Comparison of ENCODE assay signal across 46 mouse cellular contexts in genomic region chr9:39623783-39624182, GRCm38 (mm10). TPM values are rescaled to one million over a fixed set of nuclear protein-coding genes. Genes with fewer than 3 reads are reported as not detected.
"Had no signal": no experiment of that assay in that cellular context is flagged by ENCODE, and none has a peak within 500 bp of the region (broad histone marks: within the 10 kb centered on the region; RNA-seq: fewer than 3 reads in every experiment).

No protein-coding gene starts in this region.

- ATAC-seq: liver, embryonic 12.5 days; liver, postnatal 0 days; lung, postnatal 0 days; midbrain, embryonic 13.5 days; midbrain, embryonic 15.5 days; midbrain, embryonic 16.5 days had no signal

- DNase-seq: left cerebral cortex, postnatal 4 days; liver; liver, embryonic 13.5 days; liver, postnatal 0 days; lung, adult 18-20 months; lung, adult 2 months; lung, embryonic 14.5 days; lung, postnatal 10 days; lung, postnatal 14 days; lung, postnatal 36 days; lung, postnatal 4 days; midbrain, embryonic 14.5 days had no signal

RNA-seq across cellular contexts. Expression of gene Olfr960, which starts 2.6 kb away (rescaled TPM):
- total RNA-seq: left cerebral cortex, adult 8-10 months; left cerebral cortex, postnatal 10 days; left cerebral cortex, postnatal 14 days; left cerebral cortex, postnatal 25 days; left cerebral cortex, postnatal 36 days; left cerebral cortex, postnatal 4 days; liver, adult 2 months; megakaryocyte progenitor cell, adult 5-6 weeks; megakaryocyte-erythroid progenitor cell, adult 5-6 weeks; midbrain, postnatal 0 days; monocyte, adult 5-6 weeks had no signal
- polyA plus RNA-seq: limb, embryonic 10.5 days; limb, embryonic 11.5 days; limb, embryonic 12.5 days; limb, embryonic 13.5 days; limb, embryonic 14.5 days; limb, embryonic 15.5 days; liver, adult 2 months; liver, embryonic 11.5 days; liver, embryonic 12.5 days; liver, embryonic 13.5 days; liver, embryonic 14.5 days; liver, embryonic 15.5 days; liver, embryonic 16.5 days; liver, postnatal 0 days; lung, adult 2 months; lung, embryonic 14.5 days; lung, embryonic 15.5 days; lung, embryonic 16.5 days; lung, postnatal 0 days; macrophage; midbrain, embryonic 10.5 days; midbrain, embryonic 11.5 days; midbrain, embryonic 12.5 days; midbrain, embryonic 13.5 days; midbrain, embryonic 14.5 days; midbrain, embryonic 15.5 days; midbrain, embryonic 16.5 days; midbrain, postnatal 0 days; myocyte; neural tube, embryonic 11.5 days; neural tube, embryonic 12.5 days had no signal

RNA-seq across cellular contexts. Expression of gene Olfr148, which starts 13.3 kb away (rescaled TPM):
- total RNA-seq: left cerebral cortex, adult 8-10 months; left cerebral cortex, postnatal 10 days; left cerebral cortex, postnatal 14 days; left cerebral cortex, postnatal 25 days; left cerebral cortex, postnatal 36 days; left cerebral cortex, postnatal 4 days; liver, adult 2 months; megakaryocyte progenitor cell, adult 5-6 weeks; megakaryocyte-erythroid progenitor cell, adult 5-6 weeks; midbrain, postnatal 0 days; monocyte, adult 5-6 weeks had no signal
- polyA plus RNA-seq: limb, embryonic 10.5 days; limb, embryonic 11.5 days; limb, embryonic 12.5 days; limb, embryonic 13.5 days; limb, embryonic 14.5 days; limb, embryonic 15.5 days; liver, adult 2 months; liver, embryonic 11.5 days; liver, embryonic 12.5 days; liver, embryonic 13.5 days; liver, embryonic 14.5 days; liver, embryonic 15.5 days; liver, embryonic 16.5 days; liver, postnatal 0 days; lung, adult 2 months; lung, embryonic 14.5 days; lung, embryonic 15.5 days; lung, embryonic 16.5 days; lung, postnatal 0 days; macrophage; midbrain, embryonic 10.5 days; midbrain, embryonic 11.5 days; midbrain, embryonic 12.5 days; midbrain, embryonic 13.5 days; midbrain, embryonic 14.5 days; midbrain, embryonic 15.5 days; midbrain, embryonic 16.5 days; midbrain, postnatal 0 days; myocyte; neural tube, embryonic 11.5 days; neural tube, embryonic 12.5 days had no signal

RNA-seq across cellular contexts. Expression of gene AW551984, which starts 19.6 kb away (rescaled TPM):
- total RNA-seq: megakaryocyte progenitor cell, adult 5-6 weeks; megakaryocyte-erythroid progenitor cell, adult 5-6 weeks; monocyte, adult 5-6 weeks had no signal
- polyA plus RNA-seq: macrophage had no signal

RNA-seq across cellular contexts. Expression of gene Olfr961, which starts 21.1 kb away (rescaled TPM):
- total RNA-seq: left cerebral cortex, adult 8-10 months; left cerebral cortex, postnatal 10 days; left cerebral cortex, postnatal 14 days; left cerebral cortex, postnatal 25 days; left cerebral cortex, postnatal 36 days; left cerebral cortex, postnatal 4 days; liver, adult 2 months; megakaryocyte progenitor cell, adult 5-6 weeks; megakaryocyte-erythroid progenitor cell, adult 5-6 weeks; midbrain, postnatal 0 days; monocyte, adult 5-6 weeks had no signal
- polyA plus RNA-seq: limb, embryonic 10.5 days; limb, embryonic 11.5 days; limb, embryonic 12.5 days; limb, embryonic 13.5 days; limb, embryonic 14.5 days; limb, embryonic 15.5 days; liver, adult 2 months; liver, embryonic 11.5 days; liver, embryonic 12.5 days; liver, embryonic 13.5 days; liver, embryonic 14.5 days; liver, embryonic 15.5 days; liver, embryonic 16.5 days; liver, postnatal 0 days; lung, adult 2 months; lung, embryonic 14.5 days; lung, embryonic 15.5 days; lung, embryonic 16.5 days; lung, postnatal 0 days; macrophage; midbrain, embryonic 10.5 days; midbrain, embryonic 11.5 days; midbrain, embryonic 12.5 days; midbrain, embryonic 13.5 days; midbrain, embryonic 14.5 days; midbrain, embryonic 15.5 days; midbrain, embryonic 16.5 days; midbrain, postnatal 0 days; myocyte; neural tube, embryonic 11.5 days; neural tube, embryonic 12.5 days had no signal

RNA-seq across cellular contexts. Expression of gene Olfr963, which starts 43.2 kb away (rescaled TPM):
- total RNA-seq: left cerebral cortex, adult 8-10 months; left cerebral cortex, postnatal 10 days; left cerebral cortex, postnatal 14 days; left cerebral cortex, postnatal 25 days; left cerebral cortex, postnatal 36 days; left cerebral cortex, postnatal 4 days; liver, adult 2 months; megakaryocyte progenitor cell, adult 5-6 weeks; megakaryocyte-erythroid progenitor cell, adult 5-6 weeks; midbrain, postnatal 0 days; monocyte, adult 5-6 weeks had no signal
- polyA plus RNA-seq: limb, embryonic 10.5 days; limb, embryonic 11.5 days; limb, embryonic 12.5 days; limb, embryonic 13.5 days; limb, embryonic 14.5 days; limb, embryonic 15.5 days; liver, adult 2 months; liver, embryonic 11.5 days; liver, embryonic 12.5 days; liver, embryonic 13.5 days; liver, embryonic 14.5 days; liver, embryonic 15.5 days; liver, embryonic 16.5 days; liver, postnatal 0 days; lung, adult 2 months; lung, embryonic 14.5 days; lung, embryonic 15.5 days; lung, embryonic 16.5 days; lung, postnatal 0 days; macrophage; midbrain, embryonic 10.5 days; midbrain, embryonic 11.5 days; midbrain, embryonic 12.5 days; midbrain, embryonic 13.5 days; midbrain, embryonic 14.5 days; midbrain, embryonic 15.5 days; midbrain, embryonic 16.5 days; midbrain, postnatal 0 days; myocyte; neural tube, embryonic 11.5 days; neural tube, embryonic 12.5 days had no signal
